Mouse (Mus musculus) bone marrow macrophage, adult 2 months (primary cell): ENCODE results near the gene Diaph2. TPM values are rescaled to one million over a fixed set of nuclear protein-coding genes. Genes with fewer than 3 reads are reported as not detected.

Experiments used
- H3K27ac ChIP-seq: 2 replicates; pipeline ENCODE4 v1.5.1; 2012; ENCODE audit warnings: low read depth, low read length; ENCODE audit not compliant: insufficient read depth
- H3K4me1 ChIP-seq: 2 replicates; pipeline ENCODE4 v1.6.1; 2012; ENCODE audit warnings: low read length; ENCODE audit not compliant: control insufficient read depth, insufficient read depth
- H3K4me3 ChIP-seq: 2 replicates; pipeline ENCODE4 v1.5.1; 2012; ENCODE audit warnings: mild to moderate bottlenecking, low read length, moderate library complexity; ENCODE audit not compliant: insufficient read depth
- CTCF ChIP-seq: IDR thresholded peaks from 2 replicates; pipeline ENCODE4 v1.5.1; 2012; ENCODE audit warnings: low read depth, mild to moderate bottlenecking, low read length, moderate library complexity
- POLR2A ChIP-seq: IDR thresholded peaks from 2 replicates; pipeline ENCODE4 v1.6.1; 2012; ENCODE audit warnings: mild to moderate bottlenecking, low read depth, low read length, borderline replicate concordance
- polyA plus RNA-seq: library from polyadenylated mRNA; stranded (reverse); fragments of >200 nt; gene quantifications from 2 replicates; pipeline ENCODE4 v1.2.4, GENCODE M21; 2012; ENCODE audit not compliant: missing spikeins, insufficient read depth, insufficient read length

Diaph2 gene
- polyA plus RNA-seq, 1 experiment: 24.4 TPM

- H3K4me1 ChIP-seq: no peaks in the 10 kb centered on the region
- TF ChIP-seq POLR2A (no peak), CTCF (no peak)
- no peak overlapping the region for H3K27ac ChIP-seq
- no peak overlapping the region for H3K4me3 ChIP-seq
Observed at GRCm38 (mm10) chrX:130423134-130423533, 673.6 kb downstream of the Diaph2 start.

- H3K4me1 ChIP-seq: no peaks in the 10 kb centered on the region
- no peak overlapping the region for H3K27ac ChIP-seq
- no peak for TF ChIP-seq CTCF
- H3K4me3 ChIP-seq: no peak overlapping the region
Observed at GRCm38 (mm10) chrX:130451822-130452487, 702.4 kb downstream of the Diaph2 start.

- no peak for TF ChIP-seq CTCF
- H3K4me1 ChIP-seq: no peaks in the 10 kb centered on the region
- no peak overlapping the region for H3K27ac ChIP-seq
- H3K4me3 ChIP-seq: no peak overlapping the region
Observed at GRCm38 (mm10) chrX:130452488-130452823, 702.9 kb downstream of the Diaph2 start.

- Histone ChIP-seq H3K4me1 (no peaks in the 10 kb centered on the region), H3K4me3 (no peak overlapping the region), H3K27ac (no peak overlapping the region)
- TF ChIP-seq POLR2A: no peak
- TF ChIP-seq CTCF: no peak
Observed at GRCm38 (mm10) chrX:130473133-130473532, 723.6 kb downstream of the Diaph2 start.

GRCm38 (mm10) chrX:130480877-130481276, 731.3 kb downstream of the Diaph2 start:
- no peak overlapping the region for H3K27ac ChIP-seq
- no peak overlapping the region for H3K4me3 ChIP-seq
- no peaks in the 10 kb centered on the region for H3K4me1 ChIP-seq
- TF ChIP-seq CTCF: no peak
- TF ChIP-seq POLR2A: no peak

- Histone ChIP-seq H3K4me3 (no peak overlapping the region), H3K4me1 (no peaks in the 10 kb centered on the region), H3K27ac (no peak overlapping the region)
- TF ChIP-seq POLR2A (no peak), CTCF (no peak)
Observed at GRCm38 (mm10) chrX:130502680-130503464, 753.3 kb downstream of the Diaph2 start.

GRCm38 (mm10) chrX:130503465-130503860, 753.9 kb downstream of the Diaph2 start:
- Histone ChIP-seq H3K4me3 (no peak overlapping the region), H3K27ac (no peak overlapping the region), H3K4me1 (no peaks in the 10 kb centered on the region)
- TF ChIP-seq CTCF (no peak), POLR2A (no peak)

- H3K4me3 ChIP-seq: no peak overlapping the region
- H3K27ac ChIP-seq: no peak overlapping the region
- H3K4me1 ChIP-seq: no peaks in the 10 kb centered on the region
- TF ChIP-seq CTCF (no peak), POLR2A (no peak)
Observed at GRCm38 (mm10) chrX:130505626-130506025, 756.1 kb downstream of the Diaph2 start.
